Mouse (Mus musculus): ENCODE measurements around the gene Itprip. TPM values are rescaled to one million over a fixed set of nuclear protein-coding genes. Genes with fewer than 3 reads are reported as not detected.

Gene Itprip
- polyA plus RNA-seq, 1 experiment from 2014 or later = 5.2 TPM

DNA sequence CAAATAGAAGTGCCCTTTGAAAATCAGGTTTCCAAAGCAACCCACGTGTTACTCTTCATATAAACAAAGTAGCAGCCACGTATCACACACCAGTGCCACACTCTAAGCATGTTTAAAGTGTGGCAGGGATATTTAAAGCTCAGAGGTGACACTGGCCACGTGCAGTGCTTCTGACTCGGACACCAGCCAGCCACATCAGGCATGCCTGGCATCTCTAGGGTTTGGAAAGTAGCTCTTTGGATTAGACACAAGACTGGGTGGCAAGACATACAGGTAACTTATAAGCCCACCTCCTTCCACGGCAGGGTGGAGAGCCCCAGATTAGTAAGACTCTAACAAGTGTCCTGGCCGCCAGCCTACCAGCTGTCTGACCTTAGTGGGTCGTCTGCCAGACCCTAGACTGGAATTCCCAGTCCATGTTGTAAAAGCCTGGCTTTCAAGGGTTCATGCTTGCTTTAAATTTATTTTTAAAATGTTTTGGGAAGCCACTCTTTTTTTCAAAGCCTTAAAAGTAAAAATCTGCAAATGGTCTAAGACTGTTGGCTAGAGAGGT is 33.8 kb downstream of the Itprip start:
- Histone ChIP-seq H3K36me3 (ENCODE audit: control insufficient read depth, insufficient read depth, low read length) (no peaks in the 10 kb centered on the region), H3K4me1 (ENCODE audit: control insufficient read depth, insufficient read depth, low read length) (no peaks in the 10 kb centered on the region), H3K27me3 (ENCODE audit: control insufficient read depth, insufficient read depth, low read length) (no peaks in the 10 kb centered on the region), H3K9ac (replicated peaks; ENCODE audit: low read length) (no peak overlapping the region), H3K4me2 (ENCODE audit: low read length) (no peak overlapping the region), H3K9me3 (ENCODE audit: control insufficient read depth, low read length) (no peaks in the 10 kb centered on the region), H3K4me3 (replicated peaks; ENCODE audit: low read depth, low read length) (no peak overlapping the region), H3K27ac (replicated peaks; ENCODE audit: low read depth, low read length) (no peak overlapping the region)
- ATAC-seq (ENCODE audit: low FRiP score, low TSS enrichment) (no peak), DNase-seq (no peak)
- 69% methylated on average over 7 of the region's 7 CpGs for WGBS

DNA sequence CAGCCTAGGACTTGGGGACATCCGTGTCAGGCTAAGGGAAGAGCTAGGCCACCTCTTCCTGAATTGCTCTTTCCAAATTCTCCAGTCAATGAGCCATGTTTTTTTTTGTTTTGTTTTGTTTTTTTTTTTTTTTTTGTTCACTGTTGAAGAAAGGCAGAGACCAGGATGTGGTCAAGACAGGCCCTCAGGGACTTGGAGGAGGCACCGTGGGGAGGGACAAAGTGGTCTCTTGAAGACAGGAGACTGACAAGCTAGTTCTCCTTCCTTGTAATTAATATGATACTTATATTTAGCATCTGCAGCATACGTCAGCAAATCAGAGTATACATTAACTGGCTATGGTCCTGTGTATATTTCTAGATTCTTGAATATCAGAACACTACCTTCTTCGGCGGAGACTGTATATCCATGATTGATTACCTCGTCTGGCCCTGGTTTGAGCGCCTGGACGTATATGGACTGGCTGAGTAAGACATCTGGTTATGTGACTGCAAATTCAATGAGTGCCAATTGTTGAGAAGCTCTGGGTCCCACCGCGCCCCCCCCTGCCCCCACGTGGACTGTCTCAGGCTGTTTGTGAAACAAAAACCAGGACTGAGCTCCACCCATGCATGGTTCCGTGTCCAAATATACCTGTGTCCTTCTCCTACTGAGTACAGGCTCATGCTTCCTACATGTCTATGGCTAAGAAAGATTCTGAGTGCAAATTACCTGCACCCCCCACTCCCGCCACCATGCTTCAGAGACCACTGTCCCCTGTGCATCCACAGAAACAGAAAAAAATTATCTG is 34.6 kb downstream of the Itprip start:
- DNase-seq (no peak), ATAC-seq (ENCODE audit: low FRiP score, low TSS enrichment) (no peak)
- Histone ChIP-seq H3K4me3 (replicated peaks; ENCODE audit: low read depth, low read length) (no peak overlapping the region), H3K9ac (replicated peaks; ENCODE audit: low read length) (no peak overlapping the region), H3K4me1 (ENCODE audit: control insufficient read depth, insufficient read depth, low read length) (no peaks in the 10 kb centered on the region), H3K27ac (replicated peaks; ENCODE audit: low read depth, low read length) (no peak overlapping the region), H3K4me2 (ENCODE audit: low read length) (no peak overlapping the region), H3K36me3 (ENCODE audit: control insufficient read depth, insufficient read depth, low read length) (no peaks in the 10 kb centered on the region), H3K27me3 (ENCODE audit: control insufficient read depth, insufficient read depth, low read length) (no peaks in the 10 kb centered on the region), H3K9me3 (ENCODE audit: control insufficient read depth, low read length) (no peaks in the 10 kb centered on the region)
- WGBS = 86% methylated on average over 13 of the region's 13 CpGs

DNA sequence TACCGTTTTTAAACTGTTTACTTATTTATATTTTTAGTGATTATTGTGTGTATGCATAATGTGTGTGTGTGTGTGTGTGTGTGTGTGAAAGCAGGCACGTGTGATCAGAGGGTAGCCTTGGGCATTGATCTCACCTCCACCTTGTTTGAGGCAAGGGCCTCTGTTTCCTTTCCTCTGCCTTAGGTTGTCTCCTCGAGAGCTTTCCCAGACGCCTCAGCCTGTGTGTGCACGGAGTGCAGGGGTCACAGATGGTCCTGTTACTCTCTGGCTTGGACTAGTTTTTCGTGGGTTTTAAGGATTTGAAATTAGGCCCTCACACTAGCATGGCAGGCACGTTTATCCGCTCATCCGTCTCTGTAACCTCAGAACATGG is 36.2 kb downstream of the Itprip start:
- no peak overlapping the region for H3K9ac ChIP-seq (replicated peaks; ENCODE audit: low read length)
- H3K4me2 ChIP-seq (ENCODE audit: low read length) = no peak overlapping the region
- no peaks in the 10 kb centered on the region for H3K36me3 ChIP-seq (ENCODE audit: control insufficient read depth, insufficient read depth, low read length)
- H3K9me3 ChIP-seq (ENCODE audit: control insufficient read depth, low read length) = no peaks in the 10 kb centered on the region
- no peaks in the 10 kb centered on the region for H3K4me1 ChIP-seq (ENCODE audit: control insufficient read depth, insufficient read depth, low read length)
- WGBS = 64% methylated on average over 9 of the region's 9 CpGs
- H3K27me3 ChIP-seq (ENCODE audit: control insufficient read depth, insufficient read depth, low read length) = no peaks in the 10 kb centered on the region
- H3K27ac ChIP-seq (replicated peaks; ENCODE audit: low read depth, low read length) = no peak overlapping the region
- no peak for DNase-seq
- H3K4me3 ChIP-seq (replicated peaks; ENCODE audit: low read depth, low read length) = no peak overlapping the region
- ATAC-seq (ENCODE audit: low FRiP score, low TSS enrichment) = peak; percentile 39; the same call in 1 of the 2 replicates

DNA sequence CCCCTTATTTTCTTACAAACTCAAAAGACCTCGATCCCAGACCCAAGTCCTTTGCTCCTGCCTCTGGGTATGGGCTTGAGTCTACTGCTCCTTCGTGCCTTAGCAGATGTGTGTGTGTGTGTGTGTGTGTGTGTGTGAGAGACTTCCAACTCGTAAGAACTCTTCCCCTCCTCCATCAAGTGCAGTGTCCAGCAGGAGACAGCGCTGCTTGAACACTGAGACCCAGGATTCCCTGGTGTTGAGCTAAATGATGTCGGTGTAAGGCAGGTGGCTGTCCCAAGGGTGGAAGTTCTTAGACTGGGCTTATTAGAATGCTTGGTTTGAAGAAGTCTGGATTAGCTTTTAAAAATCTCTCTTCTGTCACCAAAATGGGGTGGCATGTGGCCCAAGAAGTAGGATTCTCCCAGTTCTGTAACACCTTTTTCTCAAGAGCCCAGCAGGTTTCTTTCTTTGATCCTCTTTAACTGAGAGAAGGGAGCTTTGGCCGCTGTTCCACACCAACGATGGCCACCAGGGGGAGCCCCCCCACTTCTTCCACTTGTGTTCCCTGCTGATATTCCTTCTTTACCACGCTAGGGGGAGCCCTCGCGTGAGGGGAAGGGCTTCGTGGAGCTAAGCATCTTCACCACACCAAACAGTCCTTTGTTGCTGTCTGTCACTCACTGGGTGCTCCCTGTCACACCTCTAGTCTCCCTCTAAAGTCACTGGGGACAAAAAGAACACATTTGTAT is 36.8 kb downstream of the Itprip start:
- no peaks in the 10 kb centered on the region for H3K4me1 ChIP-seq (ENCODE audit: control insufficient read depth, insufficient read depth, low read length)
- H3K27ac ChIP-seq (replicated peaks; ENCODE audit: low read depth, low read length) = no peak overlapping the region
- 28% methylated on average over 11 of the region's 11 CpGs for WGBS
- H3K9ac ChIP-seq (replicated peaks; ENCODE audit: low read length) = no peak overlapping the region
- no peaks in the 10 kb centered on the region for H3K36me3 ChIP-seq (ENCODE audit: control insufficient read depth, insufficient read depth, low read length)
- no peaks in the 10 kb centered on the region for H3K27me3 ChIP-seq (ENCODE audit: control insufficient read depth, insufficient read depth, low read length)
- H3K4me3 ChIP-seq (replicated peaks; ENCODE audit: low read depth, low read length) = no peak overlapping the region
- DNase-seq = peak; percentile 92
- peak; percentile 81; the same call in 1 of the 2 replicates for ATAC-seq (ENCODE audit: low FRiP score, low TSS enrichment)
- no peaks in the 10 kb centered on the region for H3K9me3 ChIP-seq (ENCODE audit: control insufficient read depth, low read length)
- H3K4me2 ChIP-seq (ENCODE audit: low read length) = no peak overlapping the region

DNA sequence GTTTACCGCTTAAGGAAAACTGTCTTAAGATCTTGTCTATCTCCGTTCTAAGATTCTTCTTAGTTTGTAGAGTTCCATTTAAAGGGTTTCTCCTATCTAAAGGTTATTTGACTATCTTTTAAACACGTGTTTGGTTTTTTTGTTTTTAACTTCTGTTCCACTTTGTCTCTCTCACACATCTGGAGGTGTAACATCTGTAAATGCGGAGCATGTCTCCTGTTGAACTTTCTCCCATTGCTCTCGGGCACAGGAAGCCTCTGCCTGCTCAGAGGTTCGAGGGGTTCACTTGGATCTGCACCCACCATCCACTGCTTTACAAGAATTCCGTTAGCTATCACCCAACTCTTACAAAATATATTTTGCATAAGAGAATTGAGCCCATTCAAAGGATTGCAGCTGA is 37.6 kb downstream of the Itprip start:
- Histone ChIP-seq H3K36me3 (ENCODE audit: control insufficient read depth, insufficient read depth, low read length) (no peaks in the 10 kb centered on the region), H3K27ac (replicated peaks; ENCODE audit: low read depth, low read length) (no peak overlapping the region), H3K9ac (replicated peaks; ENCODE audit: low read length) (no peak overlapping the region), H3K4me1 (ENCODE audit: control insufficient read depth, insufficient read depth, low read length) (no peaks in the 10 kb centered on the region), H3K4me3 (replicated peaks; ENCODE audit: low read depth, low read length) (no peak overlapping the region), H3K27me3 (ENCODE audit: control insufficient read depth, insufficient read depth, low read length) (no peaks in the 10 kb centered on the region), H3K4me2 (ENCODE audit: low read length) (no peak overlapping the region), H3K9me3 (ENCODE audit: control insufficient read depth, low read length) (no peaks in the 10 kb centered on the region)
- ATAC-seq (ENCODE audit: low FRiP score, low TSS enrichment) (no peak), DNase-seq (no peak)
- 85% methylated on average over 7 of the region's 7 CpGs for WGBS

DNA sequence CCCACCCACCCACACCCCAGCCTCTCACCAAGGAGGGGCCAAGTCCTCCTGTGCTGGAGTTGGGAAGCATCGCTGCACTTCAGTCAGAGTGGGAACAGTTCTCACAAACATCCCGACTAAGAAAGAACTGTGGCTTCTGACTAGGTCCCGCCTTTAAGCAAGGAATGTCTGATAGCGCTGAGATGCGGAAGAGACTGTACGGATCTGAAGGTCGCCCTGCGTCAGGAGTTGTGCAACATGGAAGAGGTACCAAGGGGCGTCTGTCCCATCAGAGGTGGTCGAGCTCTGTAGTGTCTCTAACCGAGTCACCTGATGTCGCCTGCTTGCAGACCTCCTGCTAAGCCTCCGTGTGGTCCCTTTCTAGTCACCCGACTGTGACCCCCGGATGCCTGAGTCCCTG is 42.8 kb downstream of the Itprip start:
- no peaks in the 10 kb centered on the region for H3K4me1 ChIP-seq (ENCODE audit: control insufficient read depth, insufficient read depth, low read length)
- H3K9me3 ChIP-seq (ENCODE audit: control insufficient read depth, low read length) = no peaks in the 10 kb centered on the region
- DNase-seq (no peak), ATAC-seq (ENCODE audit: low FRiP score, low TSS enrichment) (no peak)
- no peak overlapping the region for H3K4me3 ChIP-seq (replicated peaks; ENCODE audit: low read depth, low read length)
- H3K27me3 ChIP-seq (ENCODE audit: control insufficient read depth, insufficient read depth, low read length) = no peaks in the 10 kb centered on the region
- no peak overlapping the region for H3K27ac ChIP-seq (replicated peaks; ENCODE audit: low read depth, low read length)
- H3K36me3 ChIP-seq (ENCODE audit: control insufficient read depth, insufficient read depth, low read length) = no peaks in the 10 kb centered on the region
- 83% methylated on average over 15 of the region's 15 CpGs for WGBS
- no peak overlapping the region for H3K4me2 ChIP-seq (ENCODE audit: low read length)
- no peak overlapping the region for H3K9ac ChIP-seq (replicated peaks; ENCODE audit: low read length)

DNA sequence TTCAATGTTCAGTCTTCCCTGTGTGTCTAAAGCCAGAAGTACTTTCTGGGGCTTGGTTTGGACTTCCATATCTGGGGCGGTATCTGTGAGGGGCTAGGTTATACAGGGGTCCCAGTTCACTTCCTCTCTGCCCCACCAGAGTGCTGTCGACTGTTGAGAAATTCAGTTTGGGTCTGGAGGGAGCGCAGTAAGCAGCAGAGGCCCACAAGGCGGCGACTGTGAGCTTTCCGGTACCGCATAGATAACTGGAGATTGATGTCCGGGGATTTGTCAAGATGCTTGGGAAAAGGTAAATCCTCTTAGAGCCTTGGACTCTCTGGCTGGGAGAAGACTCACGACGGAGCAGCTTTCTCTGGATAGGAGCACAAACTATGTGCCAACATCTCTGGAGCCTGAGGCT is 47.6 kb downstream of the Itprip start:
- ATAC-seq (ENCODE audit: low FRiP score, low TSS enrichment) = no peak
- WGBS = 16% methylated on average over 10 of the region's 10 CpGs

DNA sequence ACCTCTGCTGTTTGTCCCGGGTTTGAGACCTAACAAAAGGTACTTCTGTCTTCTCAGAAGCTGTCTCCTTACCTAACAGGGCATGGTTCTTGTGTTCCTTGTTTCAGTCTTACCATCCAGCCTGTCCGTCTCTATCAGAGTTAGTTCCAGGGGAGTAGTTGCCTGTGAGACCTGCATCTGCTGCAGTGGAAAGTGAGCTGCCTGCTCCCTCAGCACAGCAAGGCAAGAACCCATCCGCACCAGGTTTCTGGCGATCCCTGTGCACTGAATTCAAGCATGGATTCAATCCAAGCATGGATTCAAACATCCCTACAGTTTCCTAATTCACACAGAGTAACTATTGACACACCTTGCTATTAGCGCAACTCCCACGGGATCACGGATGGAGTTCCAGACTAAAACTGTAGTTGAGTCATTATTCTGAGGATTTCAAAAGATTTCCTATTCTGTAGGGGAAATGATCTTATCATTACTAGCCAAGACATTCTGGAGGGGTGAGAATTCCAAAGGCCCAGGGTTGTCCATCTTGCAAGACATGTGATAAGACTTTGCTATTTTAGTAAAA is 48.9 kb downstream of the Itprip start:
- ATAC-seq (ENCODE audit: low FRiP score, low TSS enrichment) = no peak

More for the DNA sequence above, 47.6 kb downstream of the Itprip start:
- no peak overlapping the region for H3K4me2 ChIP-seq (ENCODE audit: low read length)
- H3K4me3 ChIP-seq (replicated peaks; ENCODE audit: low read depth, low read length) = no peak overlapping the region
- H3K36me3 ChIP-seq (ENCODE audit: control insufficient read depth, insufficient read depth, low read length) = no peaks in the 10 kb centered on the region
- H3K9ac ChIP-seq (replicated peaks; ENCODE audit: low read length) = no peak overlapping the region
- no peaks in the 10 kb centered on the region for H3K4me1 ChIP-seq (ENCODE audit: control insufficient read depth, insufficient read depth, low read length)
- peak; percentile 58 for DNase-seq
- H3K27me3 ChIP-seq (ENCODE audit: control insufficient read depth, insufficient read depth, low read length) = no peaks in the 10 kb centered on the region
- no peak overlapping the region for H3K27ac ChIP-seq (replicated peaks; ENCODE audit: low read depth, low read length)
- H3K9me3 ChIP-seq (ENCODE audit: control insufficient read depth, low read length) = no peaks in the 10 kb centered on the region

More for the DNA sequence above, 48.9 kb downstream of the Itprip start:
- H3K27ac ChIP-seq (replicated peaks; ENCODE audit: low read depth, low read length) = no peak overlapping the region
- WGBS = 82% methylated on average over 7 of the region's 7 CpGs
- H3K9ac ChIP-seq (replicated peaks; ENCODE audit: low read length) = no peak overlapping the region
- no peak overlapping the region for H3K4me3 ChIP-seq (replicated peaks; ENCODE audit: low read depth, low read length)
- no peak for DNase-seq
- H3K9me3 ChIP-seq (ENCODE audit: control insufficient read depth, low read length) = no peaks in the 10 kb centered on the region
- H3K4me1 ChIP-seq (ENCODE audit: control insufficient read depth, insufficient read depth, low read length) = no peaks in the 10 kb centered on the region
- no peaks in the 10 kb centered on the region for H3K27me3 ChIP-seq (ENCODE audit: control insufficient read depth, insufficient read depth, low read length)
- H3K4me2 ChIP-seq (ENCODE audit: low read length) = no peak overlapping the region
- no peaks in the 10 kb centered on the region for H3K36me3 ChIP-seq (ENCODE audit: control insufficient read depth, insufficient read depth, low read length)

All from midbrain, embryonic 14.5 days (tissue).